Mouse (Mus musculus) hindbrain, embryonic 15.5 days (tissue): ENCODE results near the gene Ing1. TPM values are rescaled to one million over a fixed set of nuclear protein-coding genes. Genes with fewer than 3 reads are reported as not detected.

ENCODE experiments used
- ATAC-seq: fragments of 200-750 bp; cut with Nextera tagmentation; 2 replicates; pipeline ENCODE4 v1.8.0; 2017; ENCODE audit warnings: low read depth, moderate number of reproducible peaks, moderate TSS enrichment; ENCODE audit not compliant: low FRiP score
- H3K27ac ChIP-seq: fragments of 300-500 bp; sonication (generic); replicated peaks from 2 replicates; pipeline ENCODE4 v1.5.1; 2015; ENCODE audit warnings: mild to moderate bottlenecking, inconsistent platforms
- H3K27me3 ChIP-seq: fragments of 300-500 bp; sonication (generic); 2 replicates; pipeline ENCODE4 v1.6.1; 2015; ENCODE audit warnings: control low read depth, inconsistent platforms
- H3K36me3 ChIP-seq: fragments of 300-500 bp; sonication (generic); 2 replicates; pipeline ENCODE4 v1.6.1; 2015; ENCODE audit warnings: control low read depth, inconsistent platforms
- H3K4me1 ChIP-seq: fragments of 300-500 bp; sonication (generic); replicated peaks from 2 replicates; pipeline ENCODE4 v1.6.1; 2015; ENCODE audit warnings: control low read depth, inconsistent platforms
- H3K4me2 ChIP-seq: fragments of 300-500 bp; sonication (generic); 2 replicates; pipeline ENCODE4 v1.6.1; 2015; ENCODE audit warnings: moderate library complexity, mild to moderate bottlenecking, inconsistent platforms
- H3K4me3 ChIP-seq: fragments of 300-500 bp; sonication (generic); 2 replicates; pipeline ENCODE4 v1.5.1; 2015; ENCODE audit warnings: mild to moderate bottlenecking, inconsistent platforms
- H3K9ac ChIP-seq: fragments of 300-500 bp; sonication (generic); 2 replicates; pipeline ENCODE4 v1.6.1; 2015; ENCODE audit warnings: inconsistent platforms
- H3K9me3 ChIP-seq: fragments of 300-500 bp; sonication (generic); 2 replicates; pipeline ENCODE4 v1.6.1; 2016; ENCODE audit warnings: control low read depth, inconsistent platforms
- WGBS: fragments of 180-500 bp; shearing (Covaris S2); methylation state at CpG from one replicate; pipeline ENCODE4 v1.1.7; 2015; 5-methylcytosine and 5-hydroxymethylcytosine counted together
- polyA plus RNA-seq: library from polyadenylated mRNA; unstranded; fragments of >200 nt; fragmentation: Nextera tagmentation; extraction: Ambion mirVana; gene quantifications from 2 replicates; pipeline ENCODE4 v1.2.1, GENCODE M21; 2015

The Ing1 gene
- polyA plus RNA-seq, 1 experiment from 2014 or later = 45.7 TPM

GRCm38 (mm10) chr8:11570742-11571141, 15.4 kb downstream of the Ing1 start:
- Histone ChIP-seq H3K27ac (no peak overlapping the region), H3K9ac (no peak overlapping the region), H3K27me3 (no peaks in the 10 kb centered on the region), H3K4me3 (no peak overlapping the region), H3K4me2 (no peak overlapping the region), H3K36me3 (no peaks in the 10 kb centered on the region), H3K9me3 (no peaks in the 10 kb centered on the region), H3K4me1 (no peaks in the 10 kb centered on the region)
- 91% methylated on average over 4 of the region's 4 CpGs for WGBS
- ATAC-seq = no peak

GRCm38 (mm10) chr8:11571950-11572349, 16.6 kb downstream of the Ing1 start:
- Histone ChIP-seq H3K27me3 (no peaks in the 10 kb centered on the region), H3K4me2 (no peak overlapping the region), H3K4me3 (no peak overlapping the region), H3K9ac (no peak overlapping the region), H3K9me3 (no peaks in the 10 kb centered on the region), H3K4me1 (no peaks in the 10 kb centered on the region), H3K36me3 (no peaks in the 10 kb centered on the region), H3K27ac (no peak overlapping the region)
- WGBS = 90% methylated on average over 10 of the region's 10 CpGs
- no peak for ATAC-seq

DNA sequence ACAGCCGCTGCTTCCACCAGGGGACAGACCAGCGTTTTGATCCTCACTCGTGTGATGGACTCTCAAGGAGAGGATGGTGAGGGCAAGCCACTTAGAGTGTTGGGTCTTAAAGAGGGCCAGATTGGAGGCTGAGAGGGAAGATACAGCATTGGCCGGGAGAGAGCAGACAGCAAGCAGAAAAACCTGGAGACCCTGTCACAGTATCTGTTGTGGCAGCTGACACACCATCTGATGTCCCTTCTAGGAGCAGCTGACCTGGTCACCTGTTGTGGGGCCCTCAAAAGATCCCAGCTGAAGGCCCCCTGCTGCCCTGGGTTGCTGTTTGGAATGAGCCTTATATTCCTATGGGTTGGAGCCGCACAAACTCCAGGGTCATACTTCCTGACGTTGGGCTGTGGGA, 17.1 kb downstream of the Ing1 start:
- Histone ChIP-seq H3K4me2 (no peak overlapping the region), H3K4me1 (no peaks in the 10 kb centered on the region), H3K9ac (no peak overlapping the region), H3K9me3 (no peaks in the 10 kb centered on the region), H3K27ac (no peak overlapping the region), H3K36me3 (no peaks in the 10 kb centered on the region), H3K27me3 (no peaks in the 10 kb centered on the region), H3K4me3 (no peak overlapping the region)
- ATAC-seq = no peak
- 80% methylated on average over 6 of the region's 6 CpGs for WGBS

GRCm38 (mm10) chr8:11574911-11575603, 19.7 kb downstream of the Ing1 start:
- Histone ChIP-seq H3K4me2 (no peak overlapping the region), H3K27me3 (no peaks in the 10 kb centered on the region), H3K27ac (no peak overlapping the region), H3K36me3 (no peaks in the 10 kb centered on the region), H3K9ac (no peak overlapping the region), H3K4me1 (no peaks in the 10 kb centered on the region), H3K9me3 (no peaks in the 10 kb centered on the region), H3K4me3 (no peak overlapping the region)
- no peak for ATAC-seq
- 82% methylated on average over 9 of the region's 9 CpGs for WGBS

DNA sequence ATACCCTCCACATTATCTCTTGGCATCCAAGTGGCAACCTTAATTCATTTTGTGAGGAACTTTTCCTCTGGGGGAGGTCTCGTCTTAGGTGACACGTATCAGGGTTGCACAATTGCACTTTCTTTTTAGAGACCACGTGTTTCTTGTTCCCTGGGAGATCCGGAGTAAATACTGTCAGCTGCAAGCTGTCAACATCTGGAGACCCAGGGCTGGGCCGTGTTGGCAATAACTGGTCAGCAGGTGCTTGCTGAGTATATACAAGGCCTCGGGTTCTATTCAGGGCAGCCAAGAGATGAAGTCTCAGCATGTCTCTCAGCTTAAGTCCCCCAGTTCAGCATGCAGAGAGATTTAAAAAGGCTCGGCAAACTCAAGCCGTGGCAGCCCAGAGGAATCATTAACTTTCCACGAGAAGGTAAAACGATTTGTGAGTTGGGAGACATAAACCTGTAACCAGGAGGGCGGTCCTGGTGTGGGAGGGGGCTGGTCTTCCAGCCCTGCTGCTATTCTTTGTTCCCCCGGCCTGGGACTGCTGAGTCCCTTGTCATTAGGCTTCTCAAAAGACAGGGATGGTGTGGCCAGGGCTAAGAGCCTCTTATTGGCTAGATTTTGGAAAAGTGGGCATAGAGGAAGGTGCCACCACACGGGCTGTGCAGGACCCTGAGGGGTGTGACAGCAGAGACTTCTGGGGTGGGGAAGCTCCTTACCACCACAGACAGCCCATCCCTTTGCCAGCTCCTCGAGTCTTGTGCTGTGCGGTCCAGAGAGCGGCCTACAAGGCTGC, 20.4 kb downstream of the Ing1 start:
- ATAC-seq = no peak
- Histone ChIP-seq H3K4me1 (no peaks in the 10 kb centered on the region), H3K4me3 (no peak overlapping the region), H3K36me3 (no peaks in the 10 kb centered on the region), H3K4me2 (no peak overlapping the region), H3K9ac (no peak overlapping the region), H3K27ac (no peak overlapping the region), H3K27me3 (no peaks in the 10 kb centered on the region), H3K9me3 (no peaks in the 10 kb centered on the region)
- WGBS = 56% methylated on average over 16 of the region's 16 CpGs

DNA sequence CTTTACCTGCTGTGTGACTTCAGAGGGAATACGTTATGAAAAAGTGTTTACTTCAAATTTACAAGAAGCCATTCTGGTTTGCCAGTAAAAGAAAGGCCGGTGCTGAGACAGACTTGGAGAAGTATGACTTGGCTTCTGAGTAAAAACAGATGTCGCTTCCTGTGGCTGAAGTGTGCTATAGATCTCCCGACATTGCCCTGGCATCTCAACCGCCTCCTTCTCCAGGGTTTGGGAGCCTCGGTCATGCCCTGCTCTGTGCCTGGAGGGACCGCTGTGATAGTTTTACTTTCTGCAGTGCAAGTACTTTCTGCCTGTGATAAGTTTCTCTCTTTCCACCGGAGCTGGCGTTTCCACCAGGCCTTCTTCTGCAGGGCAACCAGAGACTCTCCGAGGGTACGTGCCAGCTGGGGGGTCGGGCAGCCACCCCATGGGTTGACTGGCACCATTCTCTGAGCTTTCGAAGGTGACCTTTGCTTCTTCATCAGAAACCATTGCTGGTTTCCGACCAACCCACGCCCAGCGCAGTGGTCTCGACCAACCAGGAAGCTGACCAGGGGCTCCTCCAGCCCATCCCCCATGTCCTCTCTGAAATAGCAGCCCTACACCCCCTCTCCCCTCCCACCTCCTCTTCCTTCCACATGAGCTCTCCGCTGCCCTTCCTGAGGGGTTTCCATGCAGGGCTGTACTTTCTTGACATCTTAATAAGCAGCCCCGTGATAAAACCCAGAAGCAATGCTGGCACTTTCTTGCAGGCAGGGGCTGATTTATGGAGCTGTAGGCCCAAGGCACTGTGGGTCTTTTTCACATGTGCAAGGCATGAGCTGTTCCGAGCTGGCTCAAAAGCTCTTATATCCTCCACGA, 30.4 kb downstream of the Ing1 start:
- 85% methylated on average over 21 of the region's 21 CpGs for WGBS
- Histone ChIP-seq H3K27ac (no peak overlapping the region), H3K9me3 (no peaks in the 10 kb centered on the region), H3K4me2 (no peak overlapping the region), H3K27me3 (no peaks in the 10 kb centered on the region), H3K36me3 (no peaks in the 10 kb centered on the region), H3K4me3 (no peak overlapping the region), H3K9ac (no peak overlapping the region), H3K4me1 (no peaks in the 10 kb centered on the region)
- ATAC-seq = no peak

DNA sequence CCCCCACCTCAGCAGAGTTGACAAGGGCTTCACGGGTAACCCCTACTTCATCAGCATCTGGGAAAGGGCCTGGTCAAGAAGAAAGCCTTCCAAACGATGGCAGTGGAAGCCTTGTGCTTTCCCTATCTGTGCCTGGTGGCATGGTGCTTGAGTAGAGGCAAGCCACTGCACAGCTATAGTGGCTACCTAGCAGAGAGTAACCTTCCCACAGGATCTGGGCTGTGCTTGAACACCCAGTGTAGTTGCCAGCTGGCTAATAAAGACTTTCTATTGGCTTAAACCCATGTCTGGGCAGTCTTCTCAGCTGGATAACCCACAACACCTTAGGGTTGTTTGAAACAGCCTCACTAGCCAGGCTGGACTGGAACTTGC, 31.0 kb downstream of the Ing1 start:
- no peak overlapping the region for H3K27ac ChIP-seq
- H3K9me3 ChIP-seq = no peaks in the 10 kb centered on the region
- 81% methylated on average over 2 of the region's 2 CpGs for WGBS
- no peak for ATAC-seq
- H3K27me3 ChIP-seq = no peaks in the 10 kb centered on the region
- H3K4me1 ChIP-seq = no peaks in the 10 kb centered on the region
- no peak overlapping the region for H3K4me2 ChIP-seq
- no peak overlapping the region for H3K4me3 ChIP-seq
- H3K36me3 ChIP-seq = no peaks in the 10 kb centered on the region
- H3K9ac ChIP-seq = no peak overlapping the region

- no peaks in the 10 kb centered on the region for H3K27me3 ChIP-seq
- no peaks in the 10 kb centered on the region for H3K36me3 ChIP-seq
- 85% methylated on average over 4 of the region's 4 CpGs for WGBS
- H3K27ac ChIP-seq = no peak overlapping the region
- H3K9ac ChIP-seq = no peak overlapping the region
- ATAC-seq = no peak
- H3K9me3 ChIP-seq = no peaks in the 10 kb centered on the region
- H3K4me2 ChIP-seq = no peak overlapping the region
- H3K4me3 ChIP-seq = no peak overlapping the region
- no peaks in the 10 kb centered on the region for H3K4me1 ChIP-seq
Observed at GRCm38 (mm10) chr8:11591837-11592236, 36.5 kb downstream of the Ing1 start.

GRCm38 (mm10) chr8:11592296-11592695, 36.9 kb downstream of the Ing1 start:
- 51% methylated on average over 13 of the region's 13 CpGs for WGBS

GRCm38 (mm10) chr8:11593222-11593884, 38.0 kb downstream of the Ing1 start:
- no peaks in the 10 kb centered on the region for H3K9me3 ChIP-seq
- H3K27ac ChIP-seq = no peak overlapping the region
- no peak overlapping the region for H3K9ac ChIP-seq
- H3K36me3 ChIP-seq = no peaks in the 10 kb centered on the region
- H3K27me3 ChIP-seq = no peaks in the 10 kb centered on the region
- H3K4me1 ChIP-seq = no peaks in the 10 kb centered on the region
- H3K4me3 ChIP-seq = no peak overlapping the region
- 78% methylated on average over 12 of the region's 12 CpGs for WGBS
- ATAC-seq = no peak
- H3K4me2 ChIP-seq = no peak overlapping the region

More at GRCm38 (mm10) chr8:11592296-11592695, 36.9 kb downstream of the Ing1 start:
- H3K9me3 ChIP-seq = no peaks in the 10 kb centered on the region
- H3K27me3 ChIP-seq = no peaks in the 10 kb centered on the region
- ATAC-seq = no peak
- no peak overlapping the region for H3K4me3 ChIP-seq
- H3K27ac ChIP-seq = no peak overlapping the region
- H3K9ac ChIP-seq = no peak overlapping the region
- no peaks in the 10 kb centered on the region for H3K4me1 ChIP-seq
- no peaks in the 10 kb centered on the region for H3K36me3 ChIP-seq
- H3K4me2 ChIP-seq = no peak overlapping the region

GRCm38 (mm10) chr8:11600301-11600951, 45.1 kb downstream of the Ing1 start:
- Histone ChIP-seq H3K9ac (no peak overlapping the region), H3K4me1 (no peaks in the 10 kb centered on the region), H3K4me2 (no peak overlapping the region), H3K9me3 (no peaks in the 10 kb centered on the region), H3K27me3 (no peaks in the 10 kb centered on the region), H3K36me3 (no peaks in the 10 kb centered on the region), H3K27ac (no peak overlapping the region), H3K4me3 (no peak overlapping the region)
- ATAC-seq = no peak
- WGBS = 95% methylated on average over 5 of the region's 5 CpGs
